ENCODE assay signal across 26 mouse cellular contexts in genomic region chr16:35791962-35792521, GRCm38 (mm10). TPM values are rescaled to one million over a fixed set of nuclear protein-coding genes. Genes with fewer than 3 reads are reported as not detected.
DNase-seq lines count a peak whose midpoint lies in the region; ATAC-seq and TF ChIP-seq lines count a peak whose summit lies in the region.
"Had no signal": no experiment of that assay in that cellular context is flagged by ENCODE, and none has a peak within 500 bp of the region (broad histone marks: within the 10 kb centered on the region; RNA-seq: fewer than 3 reads in every experiment).

No protein-coding gene starts in this region.

- H3K27me3 ChIP-seq in thymus, adult 2 months (ENCODE audit: control insufficient read depth, insufficient read depth, low read length), result no peaks in the 10 kb centered on the region
- no peaks in the 10 kb centered on the region for H3K27me3 ChIP-seq in G1E (ENCODE audit: insufficient read depth, low read length)
- H3K27me3 ChIP-seq: embryonic facial prominence, embryonic 12.5 days; embryonic facial prominence, embryonic 15.5 days; forebrain, embryonic 12.5 days; forebrain, embryonic 15.5 days; heart, embryonic 13.5 days; hindbrain, embryonic 12.5 days; hindbrain, embryonic 15.5 days had no signal

- DNase-seq in embryo, embryonic 10 days (ENCODE audit: low spot score), result peak; percentile 3
- DNase-seq in embryo, embryonic 11 days, result no peak
- no peak for DNase-seq in thymus, adult 2 months
- DNase-seq in thymus, postnatal 36 days, result no peak
- no peak for DNase-seq in G1E (ENCODE audit: low spot score)
- DNase-seq in yolk sac, embryonic 10.5 days (ENCODE audit: low spot score), result peak; percentile 49
- DNase-seq in left cerebral cortex, postnatal 25 days (ENCODE audit: low spot score in 2 of 2), result no peak
- DNase-seq in layer of hippocampus, adult 9-10 months (ENCODE audit: low spot score), result no peak
- DNase-seq: adrenal gland, adult 8-10 months; adrenal gland, postnatal 25 days; cerebellum, adult 11-12 months; cerebellum, adult 8-10 months; cerebellum, postnatal 10 days; cerebellum, postnatal 36 days; gastrocnemius, postnatal 25 days; heart, adult 18-20 months; heart, postnatal 14 days had no signal

- TF ChIP-seq POLR2A in thymus, adult 2 months (IDR thresholded peaks at IDR 0.05; ENCODE audit: control insufficient read depth, extremely low read depth, insufficient read depth, low read length, poor library complexity), result no peak

- peak overlapping the region; percentile 50; the same call in 1 of the 2 replicates for H3K27ac ChIP-seq in thymus, adult 2 months (ENCODE audit: control insufficient read depth, insufficient read depth, low read length)
- H3K27ac ChIP-seq: embryonic facial prominence, embryonic 12.5 days; embryonic facial prominence, embryonic 15.5 days; forebrain, embryonic 12.5 days; forebrain, embryonic 15.5 days; heart, embryonic 13.5 days; hindbrain, embryonic 12.5 days; hindbrain, embryonic 15.5 days had no signal

- intact Hi-C loops in left cerebral cortex, postnatal 25 days (cut with DNase I), result no loop called here

- no peak overlapping the region for H3K4me3 ChIP-seq in thymus, adult 2 months (ENCODE audit: control insufficient read depth, insufficient read depth, low read length)
- no peak overlapping the region for H3K4me3 ChIP-seq in G1E (ENCODE audit: low read depth, low read length)
- H3K4me3 ChIP-seq: embryonic facial prominence, embryonic 12.5 days; embryonic facial prominence, embryonic 15.5 days; forebrain, embryonic 12.5 days; forebrain, embryonic 15.5 days; heart, embryonic 13.5 days; hindbrain, embryonic 12.5 days; hindbrain, embryonic 15.5 days had no signal

- peak; percentile 89 for ATAC-seq in G1E (ENCODE audit: extremely low read depth, insufficient number of reproducible peaks, low FRiP score, poor library complexity, severe bottlenecking)
- ATAC-seq: activated CD4-positive, CD25-positive, alpha-beta regulatory T cell, adult 4 months; forebrain, embryonic 15.5 days; intestine, postnatal 0 days had no signal

- peaks cover 11% of the 10 kb centered on the region; the same call in 1 of the 2 replicates for H3K36me3 ChIP-seq in thymus, adult 2 months (ENCODE audit: control insufficient read depth, insufficient read depth, low read length)
- peaks cover 66% of the 10 kb centered on the region for H3K36me3 ChIP-seq in G1E (replicated peaks)

- no peaks in the 10 kb centered on the region for H3K9me3 ChIP-seq in G1E (replicated peaks)
- H3K9me3 ChIP-seq: embryonic facial prominence, embryonic 12.5 days; embryonic facial prominence, embryonic 15.5 days; forebrain, embryonic 12.5 days; forebrain, embryonic 15.5 days; heart, embryonic 13.5 days; hindbrain, embryonic 12.5 days; hindbrain, embryonic 15.5 days had no signal

- TF ChIP-seq CTCF in thymus, adult 2 months (IDR thresholded peaks at IDR 0.05; ENCODE audit: borderline replicate concordance, control insufficient read depth, extremely low read depth, insufficient read depth, low read length, poor library complexity), result no peak
- no peak for TF ChIP-seq CTCF in G1E (IDR thresholded peaks at IDR 0.05; ENCODE audit: low read depth, low read length)

- peaks cover 5% of the 10 kb centered on the region; the same call in 1 of the 2 replicates for H3K4me1 ChIP-seq in thymus, adult 2 months (replicated peaks; ENCODE audit: control insufficient read depth, insufficient read depth, low read length)
- H3K4me1 ChIP-seq in G1E (ENCODE audit: insufficient read depth, low read depth, low read length), result peaks cover 35% of the 10 kb centered on the region
- H3K4me1 ChIP-seq: embryonic facial prominence, embryonic 12.5 days; embryonic facial prominence, embryonic 15.5 days; hindbrain, embryonic 15.5 days had no signal

- WGBS in thymus, adult 2 months, result 78% methylated on average over 6 of the region's 6 CpGs

RNA-seq across cellular contexts. Expression of gene Hspbap1, which starts 21.9 kb away (rescaled TPM):
- 12.9 and 16.0 TPM in 2 replicates for polyA plus RNA-seq in thymus, adult 2 months (2012; rRNA removed)
- 17.9 and 18.3 TPM in 2 replicates for total RNA-seq in G1E (2014; fragmentation: Nextera tagmentation)
- 17.5 and 18.1 TPM in 2 replicates for total RNA-seq in G1E (2017)
- polyA plus RNA-seq in G1E (2012), result 29.5 and 31.9 TPM in 2 replicates
- 1 to 10 TPM; 6.0 to 6.1 TPM for total RNA-seq in left cerebral cortex, postnatal 25 days (2021)

RNA-seq across cellular contexts. Expression of gene Dirc2, which starts 22.9 kb away (rescaled TPM):
- polyA plus RNA-seq in thymus, adult 2 months (2012; rRNA removed), result 39.6 and 43.2 TPM in 2 replicates
- total RNA-seq in G1E (2014; fragmentation: Nextera tagmentation), result 18.6 and 23.5 TPM in 2 replicates
- total RNA-seq in G1E (2017), result 13.8 and 14.2 TPM in 2 replicates
- polyA plus RNA-seq in G1E (2012), result 1.9 and 3.3 TPM in 2 replicates
- 10 to 100 TPM; 67.7 to 72.7 TPM for total RNA-seq in left cerebral cortex, postnatal 25 days (2021)

Comparison
In these comparisons a context has a peak if more than half of its experiments do, and no peak if none do; other contexts are left out.
1. DNase-seq: peak in embryo, embryonic 10 days (single experiment) and yolk sac, embryonic 10.5 days (single experiment); none in embryo, embryonic 11 days (single experiment), thymus, adult 2 months (single experiment), thymus, postnatal 36 days (0 of 2), G1E (single experiment), left cerebral cortex, postnatal 25 days (0 of 2) and layer of hippocampus, adult 9-10 months (single experiment).